Comparison of ENCODE assay signal across 16 mouse cellular contexts in genomic region chr15:6517525-6517924, GRCm38 (mm10).
"Had no signal": no experiment of that assay in that cellular context is flagged by ENCODE, and none has a peak within 500 bp of the region (broad histone marks: within the 10 kb centered on the region; RNA-seq: fewer than 3 reads in every experiment).

No protein-coding gene starts in this region.

- H3K4me1 ChIP-seq: neural tube, embryonic 13.5 days; neural tube, embryonic 15.5 days; stomach, embryonic 15.5 days had no signal

- DNase-seq: retina, postnatal 1 day; right cerebral cortex, adult 18-20 months; right cerebral cortex, postnatal 14 days; right cerebral cortex, postnatal 25 days; right cerebral cortex, postnatal 4 days; spleen, adult 18-20 months; thymus, adult 18-20 months; thymus, adult 2 months; thymus, postnatal 14 days; thymus, postnatal 25 days; thymus, postnatal 36 days; thymus, postnatal 4 days had no signal

- H3K4me3 ChIP-seq: neural tube, embryonic 13.5 days; neural tube, embryonic 15.5 days; stomach, embryonic 15.5 days had no signal

- H3K27ac ChIP-seq: neural tube, embryonic 13.5 days; neural tube, embryonic 15.5 days; stomach, embryonic 15.5 days; stomach, postnatal 0 days had no signal
